Mouse (Mus musculus) retina, postnatal 7 days (tissue): ENCODE data around the gene Pspn.

Experiments
- DNase-seq: peaks from one replicate; pipeline ENCODE4 v3.0.0-alpha.2; 2012; ENCODE audit warnings: low read depth, low spot score

Gene Pspn

DNA sequence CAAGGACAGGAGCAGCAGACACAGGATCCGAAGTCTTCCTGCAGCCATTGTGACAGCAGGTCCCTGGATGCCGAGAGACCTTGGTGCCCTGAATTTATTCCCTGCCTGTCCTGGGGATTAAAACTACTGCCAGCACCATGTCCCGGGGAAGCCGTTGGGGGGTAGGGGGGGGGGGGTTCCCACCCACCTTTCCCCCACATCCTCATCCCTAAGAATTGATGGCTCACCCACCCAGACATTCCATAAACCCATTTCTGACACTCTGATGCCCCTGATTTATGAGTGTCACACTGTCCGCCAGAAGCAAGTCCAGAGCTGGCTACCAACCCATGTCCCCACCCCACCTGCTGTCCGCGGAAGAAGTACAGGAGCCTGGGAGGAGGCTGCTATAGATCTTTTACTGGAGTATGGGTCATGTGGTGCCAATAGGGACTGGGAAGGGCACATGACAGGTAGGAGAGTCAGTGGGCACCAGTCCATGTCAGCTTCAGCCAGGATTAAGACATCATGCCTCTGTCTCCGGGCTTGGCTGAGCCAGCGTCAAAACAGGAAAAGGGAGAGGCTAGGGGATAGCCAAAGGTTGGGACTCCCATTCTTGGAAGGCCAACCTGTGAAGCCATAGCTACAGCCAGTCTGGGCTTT lies at the start of gene Pspn:
Pspn (minus strand) TSS at position 51 of the 642 bp plus-strand sequence.
- no peak for DNase-seq

DNA sequence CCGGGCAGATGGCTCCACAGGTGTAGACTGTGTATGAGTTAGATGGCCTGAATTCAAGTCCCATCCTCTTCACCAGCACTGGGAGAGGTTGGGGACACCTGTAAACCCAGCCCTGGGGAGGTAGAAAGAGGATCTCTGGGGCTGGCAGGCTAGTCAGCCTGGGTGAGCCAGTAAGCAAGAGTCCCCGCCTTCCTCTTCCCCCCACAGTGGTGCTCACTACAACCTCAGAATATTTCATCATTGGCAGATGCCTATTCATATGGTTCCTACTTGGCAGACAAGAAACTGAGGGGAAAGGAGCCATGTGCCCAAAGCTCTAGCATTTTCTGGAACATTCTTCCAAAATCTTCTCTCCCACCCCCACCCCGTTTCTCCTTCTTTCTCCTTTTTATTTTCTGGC lies 49.0 kb upstream of the Pspn start:
- no peak for DNase-seq

DNA sequence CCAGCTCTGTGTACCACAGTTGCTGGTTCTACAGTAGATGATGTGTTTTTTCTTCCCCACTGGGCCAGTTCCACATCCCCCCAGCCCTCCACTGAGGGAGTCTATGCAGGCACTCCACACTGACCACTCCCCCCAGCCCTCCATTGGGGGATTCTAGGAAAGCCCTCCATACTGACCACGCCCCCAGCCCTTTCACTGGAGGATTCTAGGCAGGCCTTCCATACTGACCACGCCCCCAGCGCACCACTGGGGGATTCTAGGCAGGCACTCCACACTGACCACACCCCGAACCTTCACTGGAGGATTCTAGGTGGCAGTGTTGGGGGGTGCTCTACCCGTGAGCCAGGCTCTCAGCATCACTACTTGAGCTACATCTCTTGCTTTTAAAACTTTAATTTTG lies 47.6 kb upstream of the Pspn start:
- DNase-seq = no peak

DNA sequence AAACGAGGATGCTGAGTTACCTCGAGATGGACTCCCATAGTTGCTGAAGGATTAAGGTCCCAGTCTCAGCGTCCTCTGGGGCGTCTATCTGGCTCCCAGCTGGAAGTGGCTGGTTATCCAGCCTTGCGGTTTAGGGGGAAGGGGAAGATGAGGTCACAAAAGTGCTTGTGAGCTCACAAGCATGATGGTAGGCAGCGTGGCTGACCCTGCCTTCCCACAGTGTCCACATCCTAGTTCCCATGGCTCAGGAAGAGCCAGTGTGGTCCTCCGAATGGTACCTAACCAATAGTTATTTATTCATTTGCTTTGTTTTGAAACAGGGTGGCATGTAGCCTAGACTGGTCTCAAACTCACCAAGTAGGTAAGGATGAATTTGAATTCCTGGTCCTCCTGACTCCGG lies 41.7 kb upstream of the Pspn start, which contains the start of gene Slc25a41:
Slc25a41 (minus strand) TSS at position 101 of the 400 bp plus-strand sequence.
- no peak for DNase-seq

DNA sequence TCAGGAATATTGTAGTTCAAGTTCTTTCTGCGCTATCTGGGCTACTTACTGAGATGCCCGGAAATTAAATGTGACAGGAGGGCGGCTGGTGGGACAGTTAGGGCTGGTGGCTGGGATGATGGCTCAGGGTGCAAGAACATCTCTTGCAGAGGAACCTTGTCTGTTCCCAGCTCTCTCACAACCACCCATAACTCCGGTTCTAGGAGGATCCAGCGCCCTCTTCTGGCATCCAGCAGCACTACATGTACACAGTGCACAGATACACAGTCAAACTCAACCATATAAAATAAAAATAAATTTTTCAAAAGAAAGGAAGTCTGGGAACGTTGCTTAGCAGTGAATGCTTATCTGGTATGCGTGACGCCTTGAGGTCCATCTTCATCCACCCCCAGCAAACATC lies 39.2 kb upstream of the Pspn start:
- DNase-seq = no peak

DNA sequence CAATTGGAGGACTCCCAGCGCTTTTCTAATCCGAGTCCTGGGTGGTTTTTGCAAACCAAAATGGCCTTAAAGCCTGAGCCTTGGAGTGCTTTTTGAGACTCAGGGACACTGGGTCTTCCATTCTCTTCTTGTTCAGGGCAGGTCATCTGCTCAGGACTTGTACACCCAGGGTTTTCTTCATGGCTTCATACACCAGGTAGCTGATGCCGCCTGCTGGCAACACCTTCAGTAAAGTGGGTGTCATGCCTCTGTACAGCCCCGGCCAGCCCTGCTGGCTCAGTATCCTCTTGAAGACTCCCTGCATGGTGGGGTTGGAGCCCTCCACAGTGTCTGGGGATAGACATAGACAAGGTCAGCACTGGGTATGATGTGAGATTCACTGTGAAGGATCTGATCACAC lies 33.0 kb upstream of the Pspn start:
- DNase-seq = no peak

DNA sequence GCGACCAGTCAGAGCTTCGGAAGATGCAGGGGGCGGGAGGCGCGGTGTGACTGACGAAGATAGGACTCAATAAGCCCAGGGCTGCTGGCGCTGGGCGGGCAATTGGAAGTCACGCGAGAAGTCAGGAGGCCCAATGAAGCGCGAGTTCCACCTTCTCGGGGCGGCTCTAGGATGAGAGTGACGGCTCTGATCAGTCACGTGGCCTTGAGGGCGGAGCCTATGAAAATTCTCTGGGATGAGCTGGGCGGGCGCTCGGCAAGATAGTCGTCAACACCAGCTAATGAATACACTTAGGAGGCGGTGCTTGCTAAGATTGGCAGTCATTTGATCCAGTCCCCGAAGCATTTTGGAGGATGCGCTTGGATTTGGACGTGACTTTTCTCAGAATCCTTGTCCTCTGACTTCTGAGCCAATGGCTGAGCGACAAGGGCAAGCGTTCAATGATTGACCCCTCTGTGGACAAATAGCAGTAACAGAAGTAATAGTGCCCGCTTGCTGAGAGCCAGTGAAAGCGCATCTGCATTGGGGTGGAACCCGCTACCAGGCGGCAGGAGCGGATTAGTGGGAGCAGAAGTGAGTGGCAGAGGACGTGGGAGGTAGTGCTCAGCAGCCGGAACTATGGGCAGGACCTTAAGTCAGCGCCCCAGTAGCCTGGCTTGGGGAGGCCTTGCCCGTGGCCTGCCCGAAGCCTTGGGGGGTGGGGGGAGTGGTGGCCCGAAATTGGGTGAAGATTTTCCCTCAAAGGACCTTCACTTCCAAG lies 32.0 kb upstream of the Pspn start:
- DNase-seq = peak; percentile 100

DNA sequence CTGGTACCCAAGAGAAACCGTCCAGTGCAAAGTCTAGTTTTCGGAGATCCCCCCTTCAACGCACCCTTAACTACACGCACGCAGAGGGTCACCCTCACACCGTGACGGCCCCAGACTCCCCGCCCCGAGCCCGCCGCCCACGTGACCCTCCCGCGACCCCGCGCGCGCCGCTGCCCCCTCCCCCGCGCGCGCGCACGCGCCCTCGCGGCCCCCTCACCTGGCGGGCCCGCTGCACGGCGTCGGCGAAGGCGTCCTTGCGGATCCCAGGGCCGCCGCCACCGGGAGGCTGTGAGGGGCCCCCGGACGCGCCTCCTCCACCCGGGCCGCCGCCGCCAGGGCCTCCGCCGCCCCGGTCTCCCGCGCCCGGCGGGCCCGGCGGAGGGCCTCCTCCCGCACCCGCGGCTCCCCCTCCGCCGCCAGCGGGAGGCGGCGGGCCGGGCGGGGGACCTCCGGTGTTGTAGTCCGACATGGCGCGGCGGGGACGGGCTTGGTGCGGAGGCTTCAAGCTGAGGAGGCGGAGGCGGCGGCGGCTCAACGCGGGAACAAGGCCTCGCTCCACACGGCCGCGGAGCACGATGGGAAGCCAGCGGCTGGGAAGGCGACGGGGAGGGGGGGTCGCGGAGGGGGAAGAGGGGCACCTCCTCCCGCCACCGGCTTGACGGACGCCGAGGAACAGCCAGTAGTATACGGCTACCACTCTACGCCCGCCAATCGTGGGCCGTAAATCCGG lies 31.3 kb upstream of the Pspn start, which contains the start of gene Khsrp:
Khsrp (minus strand) TSS at position 592 of the 730 bp plus-strand sequence.
- peak; percentile 17 for DNase-seq

DNA sequence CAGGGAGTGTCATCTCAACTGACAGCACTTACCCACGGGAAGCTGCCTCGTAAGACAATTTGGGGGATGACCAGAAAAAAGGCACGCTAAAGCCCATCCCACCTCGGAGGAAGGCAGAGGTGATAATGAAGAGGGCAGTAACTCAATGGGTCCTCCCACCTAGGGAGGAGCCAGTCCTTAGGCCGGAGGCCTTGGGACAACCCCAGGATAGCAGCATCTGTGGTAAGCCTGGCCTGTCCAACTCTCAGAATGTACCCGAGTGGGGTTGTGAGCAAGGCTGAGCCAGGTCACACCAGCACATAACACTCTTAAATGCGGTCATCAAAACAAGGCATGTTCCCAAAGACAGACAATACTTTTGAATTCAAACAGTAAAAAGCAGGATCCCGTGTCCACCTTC lies 29.9 kb upstream of the Pspn start:
- DNase-seq = no peak

DNA sequence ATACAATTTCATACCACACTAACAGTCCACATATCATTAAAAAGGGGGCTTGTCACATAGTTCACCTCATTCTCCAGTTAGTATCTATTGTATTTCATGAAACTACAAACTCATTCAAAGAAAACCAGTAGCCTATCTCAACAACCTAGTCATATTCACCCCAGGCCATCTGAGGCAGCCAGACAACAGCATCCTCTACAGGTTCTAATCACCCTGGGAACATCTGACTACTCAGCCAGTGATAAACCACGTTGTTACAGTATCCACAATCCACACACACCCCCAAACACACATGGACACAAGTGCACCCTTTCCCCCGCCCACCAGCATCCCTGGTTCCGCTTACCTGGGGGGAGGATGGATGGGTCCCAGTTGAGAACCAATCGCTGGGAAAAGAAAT lies 27.7 kb upstream of the Pspn start:
- DNase-seq = no peak

DNA sequence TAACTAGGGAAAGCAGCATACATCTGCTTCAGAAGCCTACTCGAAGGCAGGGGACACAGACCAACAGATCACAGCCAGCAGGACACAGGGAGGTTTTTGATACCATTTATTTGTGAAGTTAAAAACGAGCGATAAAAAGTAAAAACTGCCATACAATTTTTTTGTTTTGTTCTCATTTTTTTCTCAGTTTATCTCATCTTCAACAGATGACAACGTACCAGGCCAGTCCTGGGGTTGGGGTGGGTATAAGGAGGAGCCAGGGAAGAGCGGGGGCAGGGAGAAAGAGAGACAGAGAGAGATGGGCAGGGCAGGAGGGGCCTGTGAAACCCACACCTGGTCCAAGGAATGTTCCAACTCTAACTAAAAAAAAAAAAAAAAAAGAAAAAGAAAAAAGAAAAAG lies 21.1 kb upstream of the Pspn start:
- DNase-seq = no peak

DNA sequence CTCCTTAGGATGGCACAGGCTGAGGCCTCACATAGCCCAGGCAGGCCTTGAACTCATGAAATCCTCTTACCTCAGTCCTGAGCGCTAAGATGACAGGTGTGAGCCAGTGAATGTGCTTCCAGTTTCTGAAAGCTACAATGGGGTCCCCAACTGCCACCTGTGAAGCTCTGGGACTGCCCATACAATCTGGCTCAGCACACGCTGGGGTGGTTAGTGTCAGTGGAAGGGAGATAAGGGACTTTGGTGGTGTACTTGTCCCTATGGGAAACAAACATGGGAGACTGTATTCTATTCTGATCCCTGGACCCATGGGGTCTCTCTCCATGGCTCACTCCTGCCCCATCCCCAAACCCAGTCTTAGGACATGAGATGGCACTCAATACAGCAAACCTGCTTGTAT lies 19.9 kb upstream of the Pspn start:
- no peak for DNase-seq

DNA sequence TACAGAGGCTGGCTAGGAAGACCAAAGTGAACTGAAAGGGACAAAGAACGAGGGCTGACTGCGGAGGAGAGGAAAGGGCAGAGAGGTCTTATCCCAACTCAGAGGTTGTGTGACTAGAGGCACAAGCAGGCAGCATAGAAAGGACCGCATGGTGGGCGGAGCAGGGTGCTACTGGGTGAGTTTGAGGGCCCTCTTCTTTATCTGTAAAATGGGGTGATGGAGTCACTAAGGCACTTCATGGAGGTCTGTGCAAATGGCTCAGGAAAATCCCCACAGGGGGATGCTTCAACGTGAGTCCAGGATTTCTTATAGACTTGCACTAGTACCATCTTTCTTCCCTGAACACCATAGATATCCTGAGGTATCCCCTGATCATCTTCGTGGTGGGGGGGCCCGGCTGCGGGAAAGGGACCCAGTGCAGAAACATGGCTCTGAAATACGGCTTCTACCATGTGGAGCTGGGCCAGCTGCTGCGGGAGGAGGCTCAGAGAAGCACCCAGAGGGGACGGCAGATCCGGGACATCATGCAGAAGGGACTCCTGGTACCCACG lies 12.5 kb upstream of the Pspn start:
- DNase-seq = no peak

DNA sequence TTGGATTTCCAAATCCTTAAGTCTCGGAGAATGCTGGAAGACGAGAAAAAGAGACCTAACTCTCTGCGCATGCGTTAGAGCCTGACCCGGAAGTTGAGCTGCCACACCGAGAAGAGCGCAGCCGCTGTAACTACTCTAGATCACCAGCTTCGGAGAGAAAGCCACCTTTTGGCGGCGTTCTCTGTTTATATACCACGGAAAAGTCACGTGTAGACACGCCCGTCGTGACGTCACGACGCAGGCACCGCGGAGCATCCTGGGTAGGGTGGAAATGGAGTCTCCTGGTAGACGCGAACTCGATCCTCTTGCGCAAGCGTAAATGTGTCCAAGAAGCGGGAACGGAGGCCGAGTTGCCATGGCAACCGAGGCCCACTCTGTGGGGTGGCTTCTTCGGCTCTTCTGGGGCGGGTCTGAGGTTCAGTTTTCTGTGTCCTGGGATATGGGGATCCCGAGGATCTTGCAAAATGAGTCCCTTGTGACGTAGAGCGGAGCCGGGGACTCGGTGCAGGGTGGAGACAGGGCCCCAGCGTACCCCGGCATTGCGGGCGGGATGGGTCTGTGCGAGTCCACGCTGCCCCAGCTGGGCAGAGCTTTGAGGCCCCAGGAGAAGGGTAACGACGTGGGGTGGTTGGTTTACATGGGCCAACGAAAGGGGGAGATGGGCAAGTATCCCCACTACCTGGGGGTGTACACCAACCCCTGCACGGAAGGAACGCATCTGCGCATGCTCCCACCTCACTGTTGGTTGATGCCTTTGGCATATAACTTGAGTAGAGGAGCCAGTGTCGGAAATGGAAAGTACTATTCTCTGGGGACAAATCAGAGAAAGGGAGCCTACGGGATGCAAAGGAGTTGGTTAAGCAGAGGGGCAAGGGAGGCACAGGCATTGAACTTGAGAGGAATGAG lies 11.7 kb upstream of the Pspn start, which contains the start of the genes Gtf2f1 and Gm17949:
Gtf2f1 (minus strand) TSS at position 53 of the 906 bp plus-strand sequence.
Gm17949 (plus strand) TSS at position 234 of the 906 bp plus-strand sequence.
- DNase-seq = peak; percentile 99

DNA sequence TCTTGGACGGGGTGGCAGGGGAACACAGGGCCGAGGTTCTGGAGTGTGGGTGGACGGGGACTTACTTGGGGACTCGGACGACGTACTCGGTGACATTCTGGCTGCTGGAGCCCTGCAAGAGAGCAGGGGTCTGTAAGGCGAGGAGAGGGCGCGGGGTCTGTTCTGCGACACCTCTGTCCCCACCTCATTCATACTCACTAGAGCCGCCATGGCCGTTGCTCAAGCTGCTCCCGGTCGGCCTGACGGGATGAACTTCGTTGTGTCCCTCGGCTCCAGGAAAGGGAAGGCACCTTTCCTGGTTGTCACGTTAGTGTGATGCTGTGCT lies 11.1 kb upstream of the Pspn start:
- no peak for DNase-seq

DNA sequence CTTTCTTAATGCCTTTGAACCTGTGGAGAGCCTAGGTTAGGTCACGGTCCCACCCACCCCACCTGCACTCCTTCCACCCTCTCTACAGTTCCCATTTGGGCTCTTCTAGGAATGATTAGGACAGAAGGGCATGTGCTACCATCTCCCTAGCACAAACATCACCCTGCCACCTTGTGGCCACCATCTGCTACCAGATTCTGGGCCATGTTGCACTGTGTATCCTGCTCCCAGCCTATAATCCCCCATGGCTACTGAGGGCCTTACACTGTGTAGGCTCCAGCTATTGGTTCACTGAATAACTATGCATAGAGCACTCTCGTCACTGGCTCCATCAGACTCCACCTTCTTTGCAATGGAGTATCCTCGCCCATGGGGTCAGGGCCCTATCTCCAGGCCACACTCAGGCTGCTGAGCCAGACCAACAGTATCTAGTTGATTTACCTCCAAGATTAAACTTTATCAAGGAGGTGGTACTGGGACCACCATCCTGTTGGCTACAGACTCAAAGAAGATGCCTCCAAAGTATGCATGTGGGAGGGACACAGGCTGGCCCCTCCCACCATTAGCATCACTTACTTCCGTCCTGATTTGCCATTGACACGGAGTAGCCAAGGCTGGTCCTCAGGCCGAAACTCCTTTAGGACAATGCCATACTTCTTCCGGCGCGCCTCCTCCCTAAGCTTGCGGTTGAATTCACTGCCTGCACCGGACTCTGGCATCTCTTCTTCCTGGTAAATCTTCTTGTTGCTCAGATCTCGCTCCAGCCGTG lies 7.5 kb upstream of the Pspn start:
- DNase-seq = no peak

DNA sequence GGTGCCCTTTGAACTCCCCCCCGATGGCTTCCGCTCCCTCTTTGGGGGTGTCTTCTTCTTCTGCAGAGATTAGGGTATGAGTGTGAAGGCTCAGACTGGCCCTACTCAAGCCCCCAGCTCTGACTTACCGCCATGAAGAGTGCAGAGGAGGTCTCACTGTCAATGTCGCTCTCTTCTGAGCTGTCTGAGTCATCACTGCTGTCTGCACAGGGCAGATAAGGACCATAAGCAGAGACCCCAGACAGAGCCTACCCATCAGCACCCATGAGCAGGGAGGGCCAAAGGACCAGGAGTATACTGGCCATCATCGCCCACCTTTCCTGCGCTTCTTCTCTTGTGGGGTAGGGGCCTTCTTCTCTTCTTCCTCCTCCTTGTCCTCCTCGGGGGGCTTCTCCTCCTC lies 4.2 kb upstream of the Pspn start:
- DNase-seq = no peak

DNA sequence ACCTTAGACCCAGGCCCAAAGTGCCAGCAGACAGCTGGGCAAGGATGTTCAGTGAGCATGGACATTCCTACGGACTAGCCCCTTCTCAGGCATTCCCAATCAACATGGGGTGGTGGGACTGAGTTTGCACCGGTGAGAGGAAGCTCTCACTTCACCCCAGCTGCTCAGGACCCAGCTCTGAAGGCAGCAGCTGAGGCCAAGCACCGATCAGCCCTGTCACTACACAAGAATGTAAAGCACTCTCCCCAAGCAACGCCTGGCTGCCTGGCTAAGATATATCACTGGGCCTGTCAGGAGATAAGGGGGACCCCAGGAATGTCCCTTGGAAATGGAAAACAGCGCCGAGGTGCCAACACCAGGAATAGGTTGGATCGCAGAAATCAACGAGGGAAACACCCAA lies 1.4 kb upstream of the Pspn start:
- no peak for DNase-seq

DNA sequence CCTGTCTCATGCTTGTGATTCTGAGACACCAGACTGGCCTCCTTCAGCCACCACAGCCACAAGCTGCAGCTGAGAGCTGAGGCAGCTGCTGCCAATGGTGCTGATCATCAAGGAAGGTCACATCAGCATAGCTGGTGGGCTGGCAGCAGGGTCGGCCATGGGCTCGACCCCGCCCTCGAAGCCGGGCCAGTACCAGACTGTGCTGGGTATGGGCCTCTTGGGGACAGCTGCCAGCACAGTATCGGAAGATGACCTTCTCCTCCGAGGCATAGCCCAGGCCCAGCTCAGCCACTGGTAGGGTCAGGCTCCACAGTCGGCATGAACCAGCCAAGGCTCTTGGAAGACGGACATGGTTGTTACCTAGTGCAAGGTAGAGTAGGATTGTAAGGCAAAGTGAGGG lies 404 bp downstream of the Pspn start:
- no peak for DNase-seq

DNA sequence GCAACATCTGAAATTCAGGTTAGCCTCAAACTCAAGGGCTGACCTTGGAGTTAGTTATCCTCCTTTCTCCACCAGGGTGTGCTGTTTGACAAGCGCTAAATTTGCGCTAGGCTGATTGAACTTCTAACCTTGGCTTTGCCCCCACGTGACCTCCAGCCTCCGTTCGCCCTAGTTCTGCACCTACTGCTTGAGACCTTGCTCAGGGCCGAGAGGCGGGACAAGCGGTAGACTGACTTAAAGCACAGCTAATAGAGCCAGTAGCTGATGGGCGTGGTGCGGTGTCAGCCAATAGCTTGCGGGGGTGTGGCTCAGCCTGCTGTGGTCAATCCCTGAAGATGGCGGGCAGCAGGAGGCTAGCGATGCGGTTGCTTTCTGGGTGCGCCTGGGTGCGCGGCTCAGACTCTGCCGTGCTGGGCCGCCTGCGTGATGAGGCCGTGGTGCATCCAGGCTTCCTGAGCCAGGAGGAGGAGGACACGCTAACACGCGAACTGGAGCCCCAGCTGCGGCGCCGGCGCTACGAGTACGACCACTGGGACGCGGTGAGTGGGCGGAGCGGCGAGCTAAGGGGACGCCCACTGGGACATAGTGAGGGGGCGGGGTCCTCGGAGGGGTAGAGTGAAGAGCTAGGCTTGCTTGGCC lies 2.7 kb downstream of the Pspn start, which contains the start of gene Alkbh7:
Alkbh7 (plus strand) TSS at position 311 of the 639 bp plus-strand sequence.
- DNase-seq = peak; percentile 95
